Mouse (Mus musculus) cerebellum, adult 11-12 months (tissue): ENCODE data around the gene Olfr122.

Experiments used
- DNase-seq: peaks from one replicate; pipeline ENCODE4 v3.0.0; 2022

The Olfr122 gene

DNA sequence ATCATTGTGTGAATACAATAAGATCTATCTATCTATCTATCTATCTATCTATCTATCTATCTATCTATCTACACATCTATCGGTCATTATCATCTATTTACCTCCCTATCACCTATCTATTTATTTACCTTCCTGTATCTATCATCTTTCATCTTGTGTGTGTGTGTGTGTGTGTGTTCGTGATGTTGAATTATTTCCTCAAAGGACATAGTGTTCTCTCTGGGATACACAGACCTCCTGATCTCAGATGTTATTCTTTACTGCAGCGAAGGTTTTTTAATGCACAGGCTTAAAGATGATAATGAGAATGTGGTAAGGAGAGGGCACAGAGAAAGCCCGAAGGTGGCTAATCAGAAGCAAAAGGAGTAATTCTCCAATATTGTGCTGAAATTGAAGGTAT is at the start of gene Olfr122:
Olfr122 (plus strand) TSS at position 301 of the 400 bp plus-strand sequence.
- no peak for DNase-seq

DNA sequence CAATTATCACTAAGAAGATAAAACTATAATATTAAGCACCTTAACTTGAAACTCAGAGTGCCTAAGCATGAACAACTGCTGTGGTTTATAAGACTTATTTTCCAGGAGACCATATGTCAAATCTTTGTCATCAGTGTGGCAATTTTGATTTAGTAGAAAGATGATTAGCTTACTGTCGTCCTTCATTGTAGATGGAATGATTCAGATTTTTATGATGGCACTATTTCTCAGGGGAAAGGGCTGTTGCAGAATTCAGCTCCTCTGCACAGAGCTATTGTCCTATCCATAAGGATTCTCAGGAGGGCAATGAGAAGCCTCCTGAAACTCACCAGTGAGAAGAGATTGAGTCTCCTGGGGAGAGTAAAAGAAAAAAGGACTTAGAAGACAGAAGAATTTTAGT is 46.9 kb upstream of the Olfr122 start, which contains the start of gene Olfr120:
Olfr120 (plus strand) TSS at position 301 of the 400 bp plus-strand sequence.
- no peak for DNase-seq

DNA sequence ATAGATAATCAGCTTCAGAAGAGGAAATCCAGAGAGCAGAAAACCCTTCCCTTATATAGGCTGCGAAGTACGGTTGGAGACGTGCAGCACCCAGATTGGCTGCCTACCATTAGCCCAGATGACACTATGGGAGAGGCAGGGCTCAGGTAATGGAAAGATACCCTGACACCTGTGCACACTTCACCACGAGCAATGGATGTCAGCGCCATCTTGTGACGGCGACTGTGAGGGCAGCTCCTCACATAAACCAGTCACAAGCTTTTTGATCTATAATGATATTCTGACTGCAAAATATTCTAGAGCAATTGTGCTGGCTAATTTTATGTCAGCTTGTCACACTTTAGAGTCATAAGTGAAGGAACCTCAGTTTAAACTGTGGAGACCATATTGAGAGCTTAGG is 30.3 kb upstream of the Olfr122 start:
- no peak for DNase-seq

DNA sequence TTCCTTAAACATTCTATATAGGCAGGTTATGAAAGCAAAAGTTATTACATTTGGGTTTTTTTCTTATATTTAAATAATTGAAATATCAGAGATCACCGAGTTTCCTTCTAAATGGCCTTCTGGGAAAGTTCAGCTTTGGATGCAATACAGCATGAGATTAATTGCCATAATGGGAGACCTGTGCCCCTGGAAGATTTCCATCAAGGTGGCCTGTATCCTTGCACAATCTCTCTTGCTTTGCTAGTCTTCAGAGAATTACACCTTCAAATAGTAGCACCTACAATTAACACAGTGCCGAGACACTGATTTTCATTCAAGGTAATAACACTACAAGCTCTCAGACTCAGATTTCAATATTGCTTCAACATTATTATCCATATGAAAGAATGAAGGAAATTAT is 24.8 kb downstream of the Olfr122 start, which contains the start of gene Olfr123:
Olfr123 (plus strand) TSS at position 301 of the 400 bp plus-strand sequence.
- no peak for DNase-seq

DNA sequence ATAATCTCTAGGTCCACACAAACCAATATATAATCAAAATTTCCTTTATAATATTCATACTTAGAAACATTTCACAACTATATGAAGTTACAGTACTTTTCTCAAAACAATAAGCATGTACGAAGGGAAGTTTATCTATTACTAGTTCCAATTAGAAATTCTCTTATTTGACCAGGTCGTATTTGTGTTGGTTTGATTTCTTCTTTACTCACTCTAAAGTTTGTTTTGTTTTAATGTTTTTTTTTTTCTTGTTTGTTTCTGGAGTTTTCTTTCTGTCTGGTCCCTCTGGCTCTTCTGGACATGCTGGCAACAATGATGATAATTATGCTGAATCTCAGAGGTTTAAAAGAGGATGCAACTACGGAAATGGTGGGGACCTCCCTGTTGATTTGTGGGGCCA is 31.2 kb downstream of the Olfr122 start, which contains the start of gene Olfr124:
Olfr124 (plus strand) TSS at position 301 of the 400 bp plus-strand sequence.
- DNase-seq = no peak
